Mouse (Mus musculus): ENCODE data around the gene Crk. TPM values are rescaled to one million over a fixed set of nuclear protein-coding genes. Genes with fewer than 3 reads are reported as not detected.
A peak's percentile ranks its signal among the peaks of the same experiment; 100 is the strongest.

Crk gene
- polyA plus RNA-seq, 1 experiment = 27.0 TPM

DNA sequence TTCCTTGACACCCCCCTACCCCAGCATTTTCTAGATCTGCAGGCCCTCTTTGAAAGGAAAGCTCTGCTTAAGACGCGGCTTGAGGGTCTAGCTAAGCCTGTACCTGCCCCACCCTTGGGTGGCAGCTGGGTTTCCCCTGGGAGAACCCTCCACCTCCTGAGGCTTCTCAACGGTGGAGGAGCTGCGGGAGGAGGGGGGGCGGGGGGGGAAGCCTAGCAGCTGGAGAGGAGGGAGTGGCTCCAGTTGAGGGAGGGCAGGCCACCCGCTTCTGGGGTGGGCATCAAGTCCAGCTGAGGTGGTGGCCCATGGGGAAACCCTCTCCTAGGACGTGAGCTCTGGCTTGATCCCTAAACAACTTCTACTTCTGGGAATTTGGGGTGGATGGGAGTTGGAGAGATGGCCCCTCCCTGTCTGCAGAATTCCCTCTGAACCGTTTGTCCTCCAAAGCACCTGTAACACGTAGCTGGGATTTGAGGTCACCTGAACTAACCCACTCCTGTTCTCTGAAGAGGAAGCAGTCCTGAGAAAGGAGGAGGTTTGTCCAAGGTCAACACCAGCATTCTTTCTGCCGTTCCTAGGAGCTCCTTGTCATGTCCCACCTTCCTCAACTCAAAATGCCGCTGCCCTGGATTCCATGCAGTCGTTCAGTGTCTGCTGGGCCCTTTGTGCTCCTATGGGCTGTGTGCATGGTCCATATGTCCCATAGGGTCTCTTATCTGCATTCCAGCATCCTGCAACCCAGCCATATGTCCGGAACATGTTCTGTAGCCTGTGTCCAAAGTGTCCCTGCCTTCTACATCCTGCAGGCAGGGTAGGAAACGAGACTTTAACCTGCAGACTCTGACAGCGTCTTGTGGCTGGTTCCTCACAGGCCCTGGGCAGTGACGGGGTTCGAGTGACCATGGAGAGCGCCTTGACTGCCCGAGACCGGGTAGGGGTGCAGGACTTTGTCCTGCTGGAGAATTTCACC, 22.2 kb upstream of the Crk start:
- Histone ChIP-seq H3K36me3 (ENCODE audit: control insufficient read depth, insufficient read depth, low read length) (peaks cover 1% of the 10 kb centered on the region), H3K4me1 (ENCODE audit: control insufficient read depth, insufficient read depth, low read length) (peaks cover 47% of the 10 kb centered on the region), H3K27me3 (ENCODE audit: control insufficient read depth, insufficient read depth, low read length) (no peaks in the 10 kb centered on the region), H3K4me3 (ENCODE audit: control insufficient read depth, low read depth, low read length) (peak overlapping the region; percentile 81), H3K27ac (ENCODE audit: control insufficient read depth, insufficient read depth, low read depth, low read length) (peak overlapping the region; percentile 59)
- no peak for TF ChIP-seq POLR2A (IDR thresholded peaks at IDR 0.05; ENCODE audit: control insufficient read depth, low read depth, low read length)
- no peak for TF ChIP-seq CTCF (IDR thresholded peaks at IDR 0.05; ENCODE audit: control insufficient read depth, insufficient read depth, insufficient replicate concordance, low read depth, low read length)

DNA sequence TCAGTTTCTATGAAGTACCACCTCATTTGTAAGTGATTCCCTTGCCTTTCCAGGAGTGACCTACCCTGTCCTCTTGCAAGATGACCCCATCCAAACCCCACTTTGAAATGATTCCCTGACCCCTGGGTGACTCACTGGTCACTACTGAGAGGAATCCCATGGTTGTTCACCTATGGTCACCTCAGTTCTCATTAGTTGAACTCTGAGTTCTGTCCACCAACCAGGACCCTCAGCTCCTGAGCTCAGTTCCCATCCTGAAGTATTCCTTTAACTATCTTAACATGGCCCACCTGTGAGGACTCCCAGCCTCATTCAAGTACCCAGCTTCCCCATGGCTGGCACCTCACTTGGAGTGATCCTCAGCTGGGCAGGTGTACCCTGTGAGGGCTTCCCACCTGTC, 21.2 kb upstream of the Crk start:
- H3K36me3 ChIP-seq (ENCODE audit: control insufficient read depth, insufficient read depth, low read length) = peaks cover 1% of the 10 kb centered on the region

GRCm38 (mm10) chr11:75658311-75658710, 20.7 kb upstream of the Crk start:
- H3K36me3 ChIP-seq (ENCODE audit: control insufficient read depth, insufficient read depth, low read length) = peaks cover 1% of the 10 kb centered on the region

More for the DNA sequence above, 21.2 kb upstream of the Crk start:
- Histone ChIP-seq H3K27me3 (ENCODE audit: control insufficient read depth, insufficient read depth, low read length) (no peaks in the 10 kb centered on the region), H3K4me3 (ENCODE audit: control insufficient read depth, low read depth, low read length) (no peak overlapping the region), H3K4me1 (ENCODE audit: control insufficient read depth, insufficient read depth, low read length) (peaks cover 38% of the 10 kb centered on the region), H3K27ac (ENCODE audit: control insufficient read depth, insufficient read depth, low read depth, low read length) (no peak overlapping the region)
- TF ChIP-seq CTCF (IDR thresholded peaks at IDR 0.05; ENCODE audit: control insufficient read depth, insufficient read depth, insufficient replicate concordance, low read depth, low read length) = no peak
- TF ChIP-seq POLR2A (IDR thresholded peaks at IDR 0.05; ENCODE audit: control insufficient read depth, low read depth, low read length) = no peak

GRCm38 (mm10) chr11:75658996-75659750, 19.9 kb upstream of the Crk start:
- Histone ChIP-seq H3K4me1 (ENCODE audit: control insufficient read depth, insufficient read depth, low read length) (peaks cover 29% of the 10 kb centered on the region), H3K27me3 (ENCODE audit: control insufficient read depth, insufficient read depth, low read length) (no peaks in the 10 kb centered on the region), H3K4me3 (ENCODE audit: control insufficient read depth, low read depth, low read length) (no peak overlapping the region), H3K27ac (ENCODE audit: control insufficient read depth, insufficient read depth, low read depth, low read length) (no peak overlapping the region), H3K36me3 (ENCODE audit: control insufficient read depth, insufficient read depth, low read length) (peaks cover 1% of the 10 kb centered on the region)
- TF ChIP-seq CTCF (IDR thresholded peaks at IDR 0.05; ENCODE audit: control insufficient read depth, insufficient read depth, insufficient replicate concordance, low read depth, low read length) (no peak), POLR2A (IDR thresholded peaks at IDR 0.05; ENCODE audit: control insufficient read depth, low read depth, low read length) (no peak)

More at GRCm38 (mm10) chr11:75658311-75658710, 20.7 kb upstream of the Crk start:
- H3K27me3 ChIP-seq (ENCODE audit: control insufficient read depth, insufficient read depth, low read length) = no peaks in the 10 kb centered on the region
- no peak overlapping the region for H3K4me3 ChIP-seq (ENCODE audit: control insufficient read depth, low read depth, low read length)
- H3K4me1 ChIP-seq (ENCODE audit: control insufficient read depth, insufficient read depth, low read length) = peaks cover 35% of the 10 kb centered on the region
- H3K27ac ChIP-seq (ENCODE audit: control insufficient read depth, insufficient read depth, low read depth, low read length) = no peak overlapping the region
- no peak for TF ChIP-seq POLR2A (IDR thresholded peaks at IDR 0.05; ENCODE audit: control insufficient read depth, low read depth, low read length)
- no peak for TF ChIP-seq CTCF (IDR thresholded peaks at IDR 0.05; ENCODE audit: control insufficient read depth, insufficient read depth, insufficient replicate concordance, low read depth, low read length)

DNA sequence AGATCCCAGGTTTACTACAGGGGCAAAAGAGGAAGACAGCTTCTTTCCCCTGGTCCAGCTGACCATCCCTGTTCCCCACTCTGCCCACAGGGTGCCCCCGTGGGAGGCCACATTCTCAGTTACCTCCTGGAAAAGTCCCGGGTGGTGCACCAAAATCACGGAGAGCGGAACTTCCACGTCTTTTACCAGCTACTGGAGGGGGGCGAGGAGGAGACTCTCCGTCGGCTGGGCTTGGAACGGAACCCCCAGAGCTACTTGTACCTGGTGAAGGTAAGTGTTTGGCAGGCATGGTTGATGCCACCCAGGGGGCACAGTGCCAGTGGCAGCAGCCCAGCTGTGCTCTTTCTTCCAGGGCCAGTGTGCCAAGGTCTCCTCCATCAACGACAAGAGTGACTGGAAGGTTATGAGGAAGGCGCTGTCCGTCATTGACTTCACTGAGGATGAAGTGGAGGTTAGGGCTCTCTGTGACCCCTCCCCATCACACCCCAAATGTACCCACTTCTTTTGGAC, 18.9 kb upstream of the Crk start:
- TF ChIP-seq POLR2A (IDR thresholded peaks at IDR 0.05; ENCODE audit: control insufficient read depth, low read depth, low read length) (no peak), CTCF (IDR thresholded peaks at IDR 0.05; ENCODE audit: control insufficient read depth, insufficient read depth, insufficient replicate concordance, low read depth, low read length) (no peak)
- Histone ChIP-seq H3K27me3 (ENCODE audit: control insufficient read depth, insufficient read depth, low read length) (no peaks in the 10 kb centered on the region), H3K4me1 (ENCODE audit: control insufficient read depth, insufficient read depth, low read length) (peaks cover 20% of the 10 kb centered on the region), H3K36me3 (ENCODE audit: control insufficient read depth, insufficient read depth, low read length) (peaks cover 1% of the 10 kb centered on the region), H3K27ac (ENCODE audit: control insufficient read depth, insufficient read depth, low read depth, low read length) (no peak overlapping the region), H3K4me3 (ENCODE audit: control insufficient read depth, low read depth, low read length) (no peak overlapping the region)

GRCm38 (mm10) chr11:75660941-75661800, 17.9 kb upstream of the Crk start:
- Histone ChIP-seq H3K27me3 (ENCODE audit: control insufficient read depth, insufficient read depth, low read length) (no peaks in the 10 kb centered on the region), H3K4me3 (ENCODE audit: control insufficient read depth, low read depth, low read length) (no peak overlapping the region), H3K27ac (ENCODE audit: control insufficient read depth, insufficient read depth, low read depth, low read length) (no peak overlapping the region), H3K4me1 (ENCODE audit: control insufficient read depth, insufficient read depth, low read length) (peaks cover 12% of the 10 kb centered on the region), H3K36me3 (ENCODE audit: control insufficient read depth, insufficient read depth, low read length) (peaks cover 1% of the 10 kb centered on the region)
- no peak for TF ChIP-seq POLR2A (IDR thresholded peaks at IDR 0.05; ENCODE audit: control insufficient read depth, low read depth, low read length)
- no peak for TF ChIP-seq CTCF (IDR thresholded peaks at IDR 0.05; ENCODE audit: control insufficient read depth, insufficient read depth, insufficient replicate concordance, low read depth, low read length)

Data from testis, adult 2 months (tissue).